Mouse (Mus musculus) midbrain, embryonic 10.5 days (tissue): ENCODE results near the gene Fbxo34. TPM values are rescaled to one million over a fixed set of nuclear protein-coding genes. Genes with fewer than 3 reads are reported as not detected.

Source experiments
- DNase-seq: peaks from one replicate; pipeline ENCODE4 v3.0.0-alpha.2; 2017; ENCODE audit warnings: low spot score
- H3K27ac ChIP-seq: fragments of 300-500 bp; sonication (generic); replicated peaks from 2 replicates; pipeline ENCODE4 v1.5.1; 2016; ENCODE audit warnings: mild to moderate bottlenecking
- H3K27me3 ChIP-seq: fragments of 300-500 bp; sonication (generic); 2 replicates; pipeline ENCODE4 v1.6.1; 2016; ENCODE audit warnings: low read depth, mild to moderate bottlenecking; ENCODE audit not compliant: poor library complexity, severe bottlenecking
- H3K36me3 ChIP-seq: fragments of 300-500 bp; sonication (generic); 2 replicates; pipeline ENCODE4 v1.6.1; 2016; ENCODE audit warnings: mild to moderate bottlenecking, moderate library complexity
- H3K4me1 ChIP-seq: fragments of 300-500 bp; sonication (generic); 2 replicates; pipeline ENCODE4 v1.6.1; 2016
- H3K4me3 ChIP-seq: fragments of 300-500 bp; sonication (generic); 2 replicates; pipeline ENCODE4 v1.5.1; 2016; ENCODE audit warnings: mild to moderate bottlenecking, moderate library complexity
- H3K9me3 ChIP-seq: fragments of 300-500 bp; sonication (generic); replicated peaks from 2 replicates; pipeline ENCODE4 v1.6.1; 2016; ENCODE audit warnings: mild to moderate bottlenecking
- WGBS: fragments of 180-500 bp; shearing (Covaris S2); methylation state at CpG from one replicate; pipeline ENCODE4 v1.1.7; 2016; 5-methylcytosine and 5-hydroxymethylcytosine counted together
- polyA plus RNA-seq: library from polyadenylated mRNA; unstranded; fragments of >200 nt; fragmentation: Nextera tagmentation; extraction: Ambion mirVana; gene quantifications from 2 replicates; pipeline ENCODE4 v1.2.1, GENCODE M21; 2016

The Fbxo34 gene
- polyA plus RNA-seq, 1 experiment from 2014 or later, result 23.2 TPM

- Histone ChIP-seq H3K27me3 (no peaks in the 10 kb centered on the region), H3K4me1 (no peaks in the 10 kb centered on the region), H3K36me3 (peaks cover 10% of the 10 kb centered on the region; the same call in 1 of the 2 replicates), H3K4me3 (no peak overlapping the region), H3K27ac (no peak overlapping the region), H3K9me3 (no peaks in the 10 kb centered on the region)
- 89% methylated on average over 4 of the region's 4 CpGs for WGBS
- DNase-seq, result no peak
These were observed 60.0 kb downstream of the Fbxo34 start for GRCm38 (mm10) chr14:47510244-47510643.

DNA sequence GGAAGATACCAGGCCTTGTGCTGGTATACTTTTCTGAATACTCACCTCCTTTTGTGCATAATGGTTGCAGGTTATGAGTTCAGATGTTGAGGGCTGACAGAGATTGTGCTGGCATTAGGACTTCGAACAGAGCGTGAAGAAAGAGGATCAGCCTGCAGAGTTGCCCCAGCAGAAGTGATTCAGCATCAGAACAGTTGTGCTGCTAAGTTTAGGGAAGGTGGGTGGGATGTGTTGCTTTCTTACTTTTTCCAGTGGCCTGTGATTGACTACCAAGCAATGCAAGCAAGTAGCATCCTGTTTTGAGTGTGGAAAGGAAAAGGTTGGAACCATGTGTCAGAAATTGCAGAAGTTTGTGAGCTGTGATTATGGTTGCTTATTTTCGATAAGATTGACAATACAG lies 63.4 kb downstream of the Fbxo34 start:
- DNase-seq, result no peak
- Histone ChIP-seq H3K9me3 (no peaks in the 10 kb centered on the region), H3K27me3 (no peaks in the 10 kb centered on the region), H3K4me1 (no peaks in the 10 kb centered on the region), H3K27ac (no peak overlapping the region), H3K36me3 (no peaks in the 10 kb centered on the region), H3K4me3 (no peak overlapping the region)
- 86% methylated on average over 3 of the region's 3 CpGs for WGBS

DNA sequence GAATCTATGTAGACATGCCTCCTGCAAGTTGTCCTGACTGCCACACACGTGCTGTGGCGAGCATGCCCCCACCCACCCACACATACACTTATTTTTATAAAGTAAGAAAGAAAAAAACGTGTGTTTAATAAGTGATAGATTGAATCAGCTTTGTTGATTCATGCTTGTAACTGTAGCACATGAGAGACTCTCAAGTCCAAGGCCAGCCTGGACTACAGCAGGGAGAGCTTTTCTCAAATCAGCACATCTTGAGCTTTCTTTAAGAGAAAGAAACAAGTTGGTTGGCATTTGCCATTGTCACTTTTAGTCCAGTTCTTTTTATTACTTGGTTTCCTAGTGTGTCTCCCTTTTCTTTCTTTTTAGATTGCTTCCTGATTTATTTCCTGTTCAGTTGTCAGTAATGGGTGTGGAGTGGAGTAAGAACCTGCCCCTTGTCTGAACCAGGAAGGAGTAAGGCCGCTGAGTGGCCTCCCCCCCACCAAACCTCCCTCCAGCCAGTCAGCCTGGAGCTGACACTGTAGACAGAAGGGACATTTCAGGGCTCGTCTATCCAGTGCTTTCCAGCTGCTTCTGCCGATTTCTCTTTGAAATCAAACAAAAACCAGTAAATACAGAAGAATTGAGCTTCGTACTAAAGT lies 64.7 kb downstream of the Fbxo34 start:
- whole genome bisulfite sequencing, result 78% methylated on average over 7 of the region's 7 CpGs
- no peaks in the 10 kb centered on the region for H3K27me3 ChIP-seq
- no peaks in the 10 kb centered on the region for H3K9me3 ChIP-seq

DNA sequence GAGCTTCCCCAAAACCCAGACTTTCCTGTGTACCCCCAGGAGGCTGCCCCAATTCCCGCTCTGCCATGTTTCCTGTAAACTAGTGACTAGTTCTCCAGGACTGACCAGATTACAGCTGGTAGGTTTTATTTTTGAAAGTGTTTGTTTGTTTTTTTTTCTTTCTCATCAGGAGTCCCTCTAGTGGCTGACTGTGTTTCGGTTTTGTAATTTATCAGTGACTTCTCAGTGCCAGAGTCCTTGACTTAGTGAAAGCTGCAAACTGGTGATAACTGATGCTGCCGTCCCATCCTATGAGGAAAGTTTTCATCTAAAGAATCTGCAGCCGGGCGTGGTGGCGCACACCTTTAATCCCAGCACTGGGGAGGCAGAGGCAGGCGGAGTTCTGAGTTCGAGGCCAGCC lies 65.4 kb downstream of the Fbxo34 start:
- 88% methylated on average over 8 of the region's 8 CpGs for WGBS
- no peak overlapping the region for H3K4me3 ChIP-seq
- no peaks in the 10 kb centered on the region for H3K27me3 ChIP-seq
- no peak for DNase-seq
- H3K9me3 ChIP-seq, result no peaks in the 10 kb centered on the region
- H3K4me1 ChIP-seq, result no peaks in the 10 kb centered on the region
- no peak overlapping the region for H3K27ac ChIP-seq
- no peaks in the 10 kb centered on the region for H3K36me3 ChIP-seq

More for the DNA sequence above, 64.7 kb downstream of the Fbxo34 start:
- no peak for DNase-seq
- Histone ChIP-seq H3K36me3 (no peaks in the 10 kb centered on the region), H3K27ac (no peak overlapping the region), H3K4me3 (no peak overlapping the region), H3K4me1 (no peaks in the 10 kb centered on the region)

DNA sequence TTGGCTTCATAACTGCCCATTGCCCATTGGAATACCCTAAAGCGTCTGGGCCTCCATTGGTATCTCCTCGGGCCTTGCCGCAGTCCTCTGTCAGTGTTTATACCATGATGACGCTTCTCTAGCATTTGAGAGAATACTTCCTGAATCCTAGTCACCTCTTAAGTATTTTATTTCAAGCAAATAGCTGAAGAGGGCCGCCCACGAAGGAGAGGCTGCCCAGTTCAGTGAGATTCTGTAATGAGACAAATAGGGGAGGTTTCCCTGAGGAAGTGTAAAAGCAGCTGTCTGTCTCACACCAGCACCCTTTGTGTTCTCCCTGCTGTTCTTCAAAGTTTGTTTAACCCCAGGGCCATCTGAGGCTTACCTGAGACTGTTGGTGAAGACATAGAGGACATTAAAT lies 66.5 kb downstream of the Fbxo34 start:
- Histone ChIP-seq H3K27ac (no peak overlapping the region), H3K4me1 (no peaks in the 10 kb centered on the region), H3K4me3 (no peak overlapping the region), H3K9me3 (no peaks in the 10 kb centered on the region), H3K27me3 (no peaks in the 10 kb centered on the region), H3K36me3 (no peaks in the 10 kb centered on the region)
- WGBS, result 88% methylated on average over 6 of the region's 6 CpGs
- DNase-seq, result no peak

- Histone ChIP-seq H3K4me1 (no peaks in the 10 kb centered on the region), H3K4me3 (no peak overlapping the region), H3K27ac (no peak overlapping the region), H3K27me3 (no peaks in the 10 kb centered on the region), H3K9me3 (no peaks in the 10 kb centered on the region), H3K36me3 (no peaks in the 10 kb centered on the region)
- DNase-seq, result no peak
- WGBS, result 94% methylated on average over 6 of the region's 6 CpGs
These were observed 68.4 kb downstream of the Fbxo34 start for GRCm38 (mm10) chr14:47518619-47519018.

- H3K9me3 ChIP-seq, result no peaks in the 10 kb centered on the region
- H3K27ac ChIP-seq, result no peak overlapping the region
- H3K4me1 ChIP-seq, result no peaks in the 10 kb centered on the region
- no peak overlapping the region for H3K4me3 ChIP-seq
- H3K36me3 ChIP-seq, result no peaks in the 10 kb centered on the region
- no peak for DNase-seq
- no peaks in the 10 kb centered on the region for H3K27me3 ChIP-seq
- 89% methylated on average over 13 of the region's 13 CpGs for WGBS
These were observed 70.7 kb downstream of the Fbxo34 start for GRCm38 (mm10) chr14:47520751-47521449.

- H3K27ac ChIP-seq, result no peak overlapping the region
- no peaks in the 10 kb centered on the region for H3K9me3 ChIP-seq
- WGBS, result 91% methylated on average over 1 of the region's 1 CpGs
- no peak for DNase-seq
- H3K36me3 ChIP-seq, result peaks cover under 1% of the 10 kb centered on the region; the same call in 1 of the 2 replicates
- H3K4me1 ChIP-seq, result no peaks in the 10 kb centered on the region
- no peak overlapping the region for H3K4me3 ChIP-seq
- H3K27me3 ChIP-seq, result no peaks in the 10 kb centered on the region
These were observed 71.4 kb downstream of the Fbxo34 start for GRCm38 (mm10) chr14:47521609-47522008.

DNA sequence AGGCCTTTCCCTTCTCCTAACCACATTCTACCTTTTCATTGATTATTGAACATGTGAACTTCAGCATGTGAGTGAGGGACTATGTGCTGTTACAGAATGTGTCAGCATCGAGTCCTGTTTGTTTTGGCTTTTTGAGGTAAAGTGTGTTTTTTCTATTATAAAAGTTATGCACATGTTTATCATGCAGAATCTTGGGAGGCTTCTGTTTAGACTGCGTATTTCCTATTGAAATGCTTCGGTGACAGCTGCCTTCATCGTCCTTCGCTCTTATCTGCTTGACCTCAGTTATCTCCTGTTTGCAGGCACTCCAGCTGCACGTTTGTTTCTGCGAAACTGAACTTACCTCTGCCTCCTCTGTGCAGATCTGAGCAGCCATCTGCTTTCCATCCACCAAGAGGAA lies 72.1 kb downstream of the Fbxo34 start:
- no peaks in the 10 kb centered on the region for H3K27me3 ChIP-seq
- H3K36me3 ChIP-seq, result peaks cover 4% of the 10 kb centered on the region; the same call in 1 of the 2 replicates
- WGBS, result 91% methylated on average over 7 of the region's 7 CpGs
- DNase-seq, result no peak
- no peaks in the 10 kb centered on the region for H3K9me3 ChIP-seq
- H3K27ac ChIP-seq, result no peak overlapping the region
- no peaks in the 10 kb centered on the region for H3K4me1 ChIP-seq
- H3K4me3 ChIP-seq, result no peak overlapping the region

DNA sequence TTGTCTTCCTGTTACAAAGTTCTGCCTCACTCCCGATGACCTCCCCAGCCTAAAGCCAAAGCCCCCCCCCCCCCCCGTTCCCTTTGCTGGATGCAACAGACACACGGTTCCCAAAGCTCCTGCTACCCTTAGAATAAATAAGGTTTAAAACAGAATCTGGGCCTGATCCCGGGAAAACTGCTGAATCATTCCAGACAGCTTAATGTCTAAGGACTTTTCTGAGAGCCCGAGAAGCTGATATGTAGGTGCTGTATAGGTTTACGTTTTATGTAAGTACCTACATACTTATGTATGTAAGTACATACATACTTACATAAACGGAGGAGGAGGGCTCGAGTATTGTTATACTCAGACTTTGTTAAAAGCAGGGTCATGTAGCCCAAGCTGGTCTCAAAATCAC lies 75.2 kb downstream of the Fbxo34 start:
- Histone ChIP-seq H3K4me1 (no peaks in the 10 kb centered on the region), H3K36me3 (peaks cover 18% of the 10 kb centered on the region), H3K9me3 (no peaks in the 10 kb centered on the region), H3K4me3 (no peak overlapping the region), H3K27ac (no peak overlapping the region), H3K27me3 (no peaks in the 10 kb centered on the region)
- 90% methylated on average over 8 of the region's 8 CpGs for WGBS
- DNase-seq, result no peak

DNA sequence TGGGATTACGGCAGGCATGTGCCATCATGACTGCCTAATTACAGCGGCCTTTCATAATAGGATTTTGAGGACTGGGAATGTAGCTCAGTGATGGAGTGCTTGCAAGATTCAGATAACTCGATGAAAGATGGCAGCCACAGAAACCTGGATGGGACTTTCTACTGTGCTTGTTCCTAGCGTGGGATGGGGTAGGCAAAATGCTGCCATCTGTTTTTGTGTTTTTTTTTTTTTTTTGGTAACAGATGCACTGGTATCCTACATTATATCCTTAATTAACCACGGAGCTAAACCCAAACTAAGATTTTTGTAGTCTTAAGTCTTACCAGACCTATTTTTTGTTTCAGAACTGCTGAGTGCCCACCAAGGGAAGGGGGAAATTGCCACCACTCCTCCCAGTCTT lies 75.6 kb downstream of the Fbxo34 start:
- H3K4me1 ChIP-seq, result no peaks in the 10 kb centered on the region
- H3K27me3 ChIP-seq, result no peaks in the 10 kb centered on the region
- no peak overlapping the region for H3K27ac ChIP-seq
- peaks cover 23% of the 10 kb centered on the region for H3K36me3 ChIP-seq
- no peak for DNase-seq
- 88% methylated on average over 5 of the region's 5 CpGs for WGBS
- no peaks in the 10 kb centered on the region for H3K9me3 ChIP-seq
- H3K4me3 ChIP-seq, result no peak overlapping the region

GRCm38 (mm10) chr14:47527833-47528232 lies 77.6 kb downstream of the Fbxo34 start:
- Histone ChIP-seq H3K4me3 (no peak overlapping the region), H3K4me1 (no peaks in the 10 kb centered on the region), H3K9me3 (no peaks in the 10 kb centered on the region), H3K36me3 (peaks cover 38% of the 10 kb centered on the region), H3K27ac (no peak overlapping the region), H3K27me3 (no peaks in the 10 kb centered on the region)
- DNase-seq, result no peak
- WGBS, result 90% methylated on average over 2 of the region's 2 CpGs

DNA sequence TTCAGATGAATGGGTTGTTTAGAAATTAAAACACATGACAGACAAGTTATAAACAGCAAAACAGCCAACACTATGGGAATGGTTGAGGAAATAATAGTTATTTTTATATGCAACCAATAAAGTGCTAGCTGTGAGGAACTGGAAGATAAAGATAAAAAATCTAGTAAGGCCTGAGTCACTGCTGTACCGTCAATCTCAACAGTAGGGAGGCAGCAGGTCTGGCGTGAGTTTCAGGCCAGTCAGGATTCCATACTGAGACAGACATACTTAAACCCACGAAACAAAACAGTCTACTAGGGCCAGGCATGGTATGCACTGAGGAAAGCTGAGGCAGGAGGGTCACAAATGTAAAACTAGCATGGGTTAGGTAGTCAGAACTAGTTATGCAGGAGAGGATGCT lies 78.1 kb downstream of the Fbxo34 start:
- H3K4me3 ChIP-seq, result no peak overlapping the region
- 92% methylated on average over 3 of the region's 3 CpGs for WGBS
- DNase-seq, result no peak
- H3K9me3 ChIP-seq, result no peaks in the 10 kb centered on the region
- peaks cover 38% of the 10 kb centered on the region for H3K36me3 ChIP-seq
- H3K27me3 ChIP-seq, result no peaks in the 10 kb centered on the region
- H3K27ac ChIP-seq, result no peak overlapping the region
- H3K4me1 ChIP-seq, result no peaks in the 10 kb centered on the region
